Mouse (Mus musculus): ENCODE data around the gene Fam222a.

Gene Fam222a

GRCm38 (mm10) chr5:114657426-114657825 lies 89.6 kb downstream of the Fam222a start:
- DNase-seq (ENCODE audit: low spot score) = no peak

GRCm38 (mm10) chr5:114658255-114658654 lies 90.4 kb downstream of the Fam222a start, which contains the start of gene Trpv4:
TSS of gene Trpv4 (minus strand) at chr5:114658421.
- DNase-seq (ENCODE audit: low spot score) = no peak

GRCm38 (mm10) chr5:114661029-114661428 lies 93.2 kb downstream of the Fam222a start:
- DNase-seq (ENCODE audit: low spot score) = no peak

All from lung, postnatal 25 days (tissue).